Mouse (Mus musculus) megakaryocyte, embryonic 14.5 days (primary cell): ENCODE results near the gene Meltf.

Experiments
- FLI1 ChIP-seq: IDR thresholded peaks from 2 replicates; pipeline ENCODE4 v1.6.1; 2012; ENCODE audit warnings: low read length, inconsistent platforms, mixed read lengths
- GATA1 ChIP-seq: IDR thresholded peaks from 3 replicates; pipeline ENCODE4 v1.6.1; 2012; ENCODE audit warnings: mixed read lengths, low read length, inconsistent platforms, borderline replicate concordance

GRCm38 (mm10) chr16:31905891-31906825, 27.5 kb downstream of the Meltf start:
- no peak for TF ChIP-seq GATA1
- no peak for TF ChIP-seq FLI1
